Mouse (Mus musculus) MEL (cell line): ENCODE data around the gene Zfp661. TPM values are rescaled to one million over a fixed set of nuclear protein-coding genes. Genes with fewer than 3 reads are reported as not detected.

Experiments
- DNase-seq: peaks from one replicate; pipeline ENCODE4 v3.0.0; 2011; ENCODE audit warnings: low read depth, low spot score
- H3K27ac ChIP-seq: 2 replicates; pipeline ENCODE4 v1.5.1; 2012; ENCODE audit warnings: low read depth, mild to moderate bottlenecking, control low read depth, low read length, moderate library complexity; ENCODE audit not compliant: control insufficient read depth
- H3K27me3 ChIP-seq, 2 experiments: fragments of 150-350 bp in 1 of 2; sonication (generic) in 1 of 2; 2 replicates each; pipeline ENCODE4 v1.6.1; 2012; ENCODE audit warnings: low read length in 2 of 2, mild to moderate bottlenecking in 2 of 2, improper control_type of control experiment in 1 of 2, moderate library complexity in 1 of 2; ENCODE audit not compliant: insufficient read depth in 2 of 2, control insufficient read depth in 1 of 2
- H3K36me3 ChIP-seq, 2 experiments: 2 replicates each; pipeline ENCODE4 v1.6.1; 2012 to 2014; ENCODE audit warnings: low read length in 2 of 2, improper control_type of control experiment in 1 of 2, inconsistent platforms in 1 of 2, mild to moderate bottlenecking in 1 of 2; ENCODE audit not compliant: insufficient read depth in 2 of 2, control insufficient read depth in 1 of 2
- H3K4me1 ChIP-seq, 2 experiments: fragments of 150-350 bp in 1 of 2; sonication (generic) in 1 of 2; 2 replicates each; pipeline ENCODE4 v1.6.1; 2012; ENCODE audit warnings: low read length in 2 of 2, improper control_type of control experiment in 1 of 2, mild to moderate bottlenecking in 1 of 2; ENCODE audit not compliant: insufficient read depth in 2 of 2, control insufficient read depth in 1 of 2
- H3K4me3 ChIP-seq, 2 experiments: fragments of 150-350 bp in 1 of 2; sonication (generic) in 1 of 2; 2 replicates each; pipeline ENCODE4 v1.5.1; 2012; ENCODE audit warnings: low read depth in 2 of 2, low read length in 2 of 2, mild to moderate bottlenecking in 2 of 2, moderate library complexity in 2 of 2, control low read depth in 1 of 2, improper control_type of control experiment in 1 of 2; ENCODE audit not compliant: control insufficient read depth in 1 of 2, insufficient read depth in 1 of 2
- H3K79me2 ChIP-seq: 2 replicates; pipeline ENCODE4 v1.6.1; 2012; ENCODE audit warnings: mild to moderate bottlenecking, low read length, moderate library complexity; ENCODE audit not compliant: control insufficient read depth, poor library complexity, insufficient read depth
- H3K9ac ChIP-seq: 2 replicates; pipeline ENCODE4 v1.6.1; 2012; ENCODE audit warnings: low read depth, mild to moderate bottlenecking, control low read depth, low read length, moderate library complexity; ENCODE audit not compliant: control insufficient read depth, poor library complexity, severe bottlenecking
- H3K9me3 ChIP-seq: fragments of 150-350 bp; sonication (generic); replicated peaks from 2 replicates; pipeline ENCODE4 v1.6.1; 2012; ENCODE audit warnings: mild to moderate bottlenecking, low read length, improper control_type of control experiment, moderate library complexity; ENCODE audit not compliant: insufficient read depth
- BHLHE40 ChIP-seq: IDR thresholded peaks from 2 replicates; pipeline ENCODE4 v1.6.1; 2012; ENCODE audit warnings: low read depth, mild to moderate bottlenecking, inconsistent platforms, low read length, improper control_type of control experiment, borderline replicate concordance
- CHD1 ChIP-seq: IDR thresholded peaks from 2 replicates; pipeline ENCODE4 v1.6.1; 2012; ENCODE audit warnings: low read depth, mild to moderate bottlenecking, inconsistent platforms, low read length, improper control_type of control experiment
- EP300 ChIP-seq, 2 experiments: IDR thresholded peaks; 2 replicates each; pipeline ENCODE4 v1.6.1; 2011; ENCODE audit warnings: improper control_type of control experiment in 2 of 2, low read length in 2 of 2, low read depth in 1 of 2, mild to moderate bottlenecking in 1 of 2
- ETS1 ChIP-seq: IDR thresholded peaks from 2 replicates; pipeline ENCODE4 v1.6.1; 2012; ENCODE audit warnings: low read depth, mild to moderate bottlenecking, inconsistent platforms, low read length, improper control_type of control experiment, moderate library complexity
- JUND ChIP-seq: IDR thresholded peaks from 2 replicates; pipeline ENCODE4 v1.6.1; 2011; ENCODE audit warnings: low read depth, mild to moderate bottlenecking, improper control_type of control experiment, low read length
- MAFK ChIP-seq: IDR thresholded peaks from 2 replicates; pipeline ENCODE4 v1.6.1; 2011; ENCODE audit warnings: low read depth, mild to moderate bottlenecking, low read length, improper control_type of control experiment, borderline replicate concordance
- MAX ChIP-seq: IDR thresholded peaks from 2 replicates; pipeline ENCODE4 v1.6.1; 2011; ENCODE audit warnings: low read length, improper control_type of control experiment
- MEF2A ChIP-seq: IDR thresholded peaks from 2 replicates; pipeline ENCODE4 v1.6.1; 2014; ENCODE audit warnings: low read depth, mild to moderate bottlenecking, inconsistent platforms, low read length, improper control_type of control experiment; ENCODE audit not compliant: poor library complexity, insufficient replicate concordance, severe bottlenecking; ENCODE audit errors: extremely low read depth
- MXI1 ChIP-seq: IDR thresholded peaks from 2 replicates; pipeline ENCODE4 v1.6.1; 2011; ENCODE audit warnings: mild to moderate bottlenecking, low read depth, low read length, improper control_type of control experiment
- POLR2AphosphoS5 ChIP-seq: IDR thresholded peaks from 2 replicates; pipeline ENCODE4 v1.6.1; 2012; ENCODE audit warnings: low read depth, borderline replicate concordance, mild to moderate bottlenecking, inconsistent platforms, low read length, moderate library complexity, mixed read lengths
- TBP ChIP-seq: IDR thresholded peaks from 2 replicates; pipeline ENCODE4 v1.8.0; 2011; ENCODE audit warnings: low read depth, low read length, improper control_type of control experiment
- TCF12 ChIP-seq: IDR thresholded peaks from 2 replicates; pipeline ENCODE4 v1.6.1; 2014; ENCODE audit warnings: low read depth, mild to moderate bottlenecking, inconsistent platforms, low read length, improper control_type of control experiment, moderate library complexity
- USF1 ChIP-seq: IDR thresholded peaks from 2 replicates; pipeline ENCODE4 v1.6.1; 2014; ENCODE audit warnings: low read depth, mild to moderate bottlenecking, inconsistent platforms, low read length, improper control_type of control experiment, moderate library complexity
- ZMIZ1 ChIP-seq: IDR thresholded peaks from 2 replicates; pipeline ENCODE4 v1.6.1; 2012; ENCODE audit warnings: low read depth, mild to moderate bottlenecking, inconsistent platforms, low read length, improper control_type of control experiment, moderate library complexity
- polyA plus RNA-seq, 2 experiments: library from polyadenylated mRNA; stranded (reverse) in 1 of 2; unstranded in 1 of 2; fragments of >175 nt in 1 of 2; fragments of >200 nt in 1 of 2; gene quantifications; 2 replicates each; pipeline versions ENCODE4 v1.2.1 to v1.2.4; 2012; ENCODE audit warnings: low replicate concordance in 2 of 2, low read depth in 1 of 2; ENCODE audit not compliant: insufficient read length in 2 of 2, insufficient read depth in 1 of 2, missing spikeins in 1 of 2
- total RNA-seq: library from RNA; depleted of rRNA; stranded (reverse); fragments of 300-350 nt; gene quantifications from 2 replicates; pipeline ENCODE4 v1.2.3, GENCODE M21; 2012

The Zfp661 gene
- total and polyA plus RNA-seq, 3 experiments, result 4.2 to 5.9 TPM; not detected in 1

DNA sequence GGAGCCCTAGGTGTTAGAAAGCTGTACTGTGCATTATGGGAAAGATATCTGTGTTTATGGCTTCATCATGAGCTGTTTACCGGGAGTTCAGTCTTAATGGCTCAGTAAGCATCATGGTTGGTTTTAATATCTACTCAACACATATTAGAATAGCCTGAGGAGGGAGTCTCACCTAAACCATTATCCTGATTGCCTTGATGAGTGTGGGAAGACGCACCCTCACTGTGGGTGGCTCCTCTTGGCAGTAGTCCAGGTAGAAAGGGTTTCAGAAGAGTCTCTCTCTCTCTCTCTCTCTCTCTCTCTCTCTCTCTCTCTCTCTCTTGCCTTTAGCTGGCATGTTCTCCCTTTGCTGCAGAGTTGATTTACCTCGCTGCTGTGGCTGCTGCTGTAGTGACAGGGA, 35.2 kb upstream of the Zfp661 start:
- H3K4me3 ChIP-seq, result no peak overlapping the region
- H3K9ac ChIP-seq, result no peak overlapping the region
- no peaks in the 10 kb centered on the region for H3K79me2 ChIP-seq
- no peaks in the 10 kb centered on the region for H3K36me3 ChIP-seq
- H3K9me3 ChIP-seq, result no peaks in the 10 kb centered on the region
- DNase-seq, result peak; percentile 40
- H3K4me1 ChIP-seq, result no peaks in the 10 kb centered on the region
- H3K27me3 ChIP-seq, result no peaks in the 10 kb centered on the region; a peak in 1 of 4 replicates
- no peak overlapping the region for H3K27ac ChIP-seq
- TF ChIP-seq JUND, result peak; percentile 91; the same call in 1 of the 2 replicates
- TF ChIP-seq ETS1, result no peak
- TF ChIP-seq MXI1, result no peak
- no peak for TF ChIP-seq EP300 (IDR thresholded peaks at IDR 0.05; ENCODE audit: low read depth in 1 of 2, low read length in 2 of 2)

DNA sequence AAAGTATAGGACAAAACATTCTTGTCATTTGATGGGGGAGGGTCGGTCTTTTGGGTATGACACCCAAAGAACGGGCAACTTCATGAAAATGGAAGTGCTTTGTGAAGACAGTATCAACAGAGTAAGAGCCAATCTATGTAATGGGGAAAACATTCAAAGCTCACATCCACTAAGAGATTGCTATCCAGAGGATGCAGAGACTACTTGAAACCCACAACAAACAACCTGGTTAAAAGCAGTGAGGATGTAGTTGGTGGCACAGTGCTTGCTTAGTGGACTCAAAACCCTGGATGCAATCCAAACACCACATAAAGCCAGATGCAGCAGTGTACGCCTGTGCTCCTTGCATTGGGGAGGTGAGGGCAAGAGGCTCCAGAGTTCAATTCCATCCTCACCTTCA, 32.4 kb upstream of the Zfp661 start:
- no peaks in the 10 kb centered on the region for H3K36me3 ChIP-seq
- H3K9me3 ChIP-seq, result no peaks in the 10 kb centered on the region
- H3K4me1 ChIP-seq, result no peaks in the 10 kb centered on the region
- no peak for TF ChIP-seq ETS1
- DNase-seq, result no peak
- H3K27ac ChIP-seq, result no peak overlapping the region
- no peaks in the 10 kb centered on the region for H3K79me2 ChIP-seq
- no peak overlapping the region for H3K4me3 ChIP-seq
- no peaks in the 10 kb centered on the region; a peak in 2 of 4 replicates for H3K27me3 ChIP-seq
- H3K9ac ChIP-seq, result no peak overlapping the region

DNA sequence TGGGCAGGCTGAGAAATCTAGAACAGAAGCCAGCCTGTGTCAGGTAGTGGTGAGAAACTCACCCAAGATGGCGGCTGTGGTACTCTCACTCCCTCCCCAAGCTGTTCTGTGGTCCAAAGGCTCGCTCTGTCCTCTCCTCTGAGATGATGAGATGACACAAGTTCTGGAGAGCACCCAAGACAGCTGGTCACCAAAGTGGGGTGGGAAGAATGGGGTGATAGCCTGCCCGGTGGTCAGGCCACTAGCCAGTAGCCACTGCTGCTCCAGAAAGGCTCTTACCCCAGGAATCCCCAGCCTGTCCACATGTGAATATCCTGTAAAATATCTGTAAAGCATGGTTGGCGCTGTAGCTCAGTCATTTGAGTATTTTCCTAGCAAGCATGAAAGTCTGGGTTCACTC, 25.4 kb upstream of the Zfp661 start:
- no peak overlapping the region for H3K4me3 ChIP-seq
- no peaks in the 10 kb centered on the region for H3K9me3 ChIP-seq
- no peak overlapping the region for H3K9ac ChIP-seq
- no peak overlapping the region for H3K27ac ChIP-seq
- no peaks in the 10 kb centered on the region for H3K4me1 ChIP-seq
- H3K27me3 ChIP-seq, result no peaks in the 10 kb centered on the region; a peak in 1 of 4 replicates
- TF ChIP-seq MAFK (no peak), MEF2A (no peak), CHD1 (no peak), USF1 (no peak), TBP (no peak), TCF12 (no peak), BHLHE40 (no peak), MAX (no peak), ZMIZ1 (no peak), POLR2AphosphoS5 (no peak)
- DNase-seq, result no peak
- H3K36me3 ChIP-seq, result no peaks in the 10 kb centered on the region
- H3K79me2 ChIP-seq, result no peaks in the 10 kb centered on the region
